Mouse (Mus musculus) kidney, adult 10 weeks (tissue): Measurements from ENCODE around the gene Etv6. TPM values are rescaled to one million over a fixed set of nuclear protein-coding genes. Genes with fewer than 3 reads are reported as not detected.

Experiments
- polyA plus RNA-seq: library from polyadenylated mRNA; stranded (reverse); fragments of 350-450 nt; fragmentation: Illumina TruSeq; extraction: RNeasy Lipid Tissue Mini Kit (QIAGEN cat#74804); gene quantifications from one replicate; pipeline ENCODE4 v1.2.3, GENCODE M21; 2014; ENCODE audit warnings: low read depth, low replicate concordance

Etv6 gene
- 20.2 TPM for polyA plus RNA-seq

GRCm38 (mm10) chr6:134035490-134036405 lies at the start of gene Etv6:
Gene Etv6, plus strand, starts transcription at chr6:134035700.

Other genes starting within 250 kb of the Etv6 start
- gene Kap, start 181.9 kb upstream of the Etv6 start, polyA plus RNA-seq, result 83,475 TPM